Mouse (Mus musculus) liver, adult 2 months (tissue): Measurements from ENCODE around the gene Shroom3. TPM values are rescaled to one million over a fixed set of nuclear protein-coding genes. Genes with fewer than 3 reads are reported as not detected.

Experiments used
- DNase-seq: peaks from one replicate; pipeline ENCODE4 v3.0.0-alpha.2; 2011; ENCODE audit warnings: low read depth, low spot score; ENCODE audit errors: extremely low read depth
- H3K27ac ChIP-seq: fragments of 200-500 bp; replicated peaks from 2 replicates; pipeline ENCODE4 v1.5.1; 2012; ENCODE audit warnings: low read depth, mild to moderate bottlenecking, control low read depth, inconsistent platforms, low read length; ENCODE audit not compliant: insufficient read depth
- H3K27me3 ChIP-seq: fragments of 200-500 bp; 2 replicates; pipeline ENCODE4 v1.6.1; 2012; ENCODE audit warnings: mild to moderate bottlenecking, moderate library complexity, low read length, inconsistent platforms; ENCODE audit not compliant: control insufficient read depth, insufficient read depth
- H3K36me3 ChIP-seq: fragments of 200-500 bp; 2 replicates; pipeline ENCODE4 v1.6.1; 2012; ENCODE audit warnings: low read length, inconsistent platforms; ENCODE audit not compliant: control insufficient read depth, insufficient read depth
- H3K4me1 ChIP-seq: fragments of 200-500 bp; 2 replicates; pipeline ENCODE4 v1.6.1; 2011; ENCODE audit warnings: low read length; ENCODE audit not compliant: control insufficient read depth, insufficient read depth
- H3K4me3 ChIP-seq: fragments of 200-500 bp; 2 replicates; pipeline ENCODE4 v1.5.1; 2011; ENCODE audit warnings: low read depth, mild to moderate bottlenecking, control low read depth, low read length, moderate library complexity; ENCODE audit not compliant: insufficient read depth
- H3K79me2 ChIP-seq: fragments of 200-500 bp; 2 replicates; pipeline ENCODE4 v1.6.1; 2012; ENCODE audit warnings: inconsistent platforms, mild to moderate bottlenecking, low read length, moderate library complexity; ENCODE audit not compliant: control insufficient read depth, insufficient read depth
- H3K9ac ChIP-seq: fragments of 200-500 bp; 2 replicates; pipeline ENCODE4 v1.6.1; 2012; ENCODE audit warnings: low read depth, mild to moderate bottlenecking, control low read depth, inconsistent platforms, low read length
- CTCF ChIP-seq: fragments of 200-500 bp; IDR thresholded peaks from 2 replicates; pipeline ENCODE4 v1.5.1; 2011; ENCODE audit warnings: low read depth, low read length, control low read depth
- POLR2A ChIP-seq: fragments of 200-500 bp; IDR thresholded peaks from 2 replicates; pipeline ENCODE4 v1.6.1; 2011; ENCODE audit warnings: low read length, control low read depth; ENCODE audit not compliant: insufficient read depth; ENCODE audit errors: extremely low read depth
- WGBS: fragments of 180-500 bp; shearing (Covaris S2); methylation state at CpG from one replicate; pipeline ENCODE4 v1.1.7; 2018; 5-methylcytosine and 5-hydroxymethylcytosine counted together
- polyA plus RNA-seq: library from polyadenylated mRNA; depleted of rRNA; stranded (reverse); fragments of >200 nt; gene quantifications from 2 replicates; pipeline ENCODE4 v1.2.3, GENCODE M21; 2012; rRNA removed
- total RNA-seq: library from RNA; depleted of rRNA; stranded (reverse); fragments of >200 nt; gene quantifications from 2 replicates; pipeline ENCODE4 v1.2.3, GENCODE M21; 2014; rRNA removed

The Shroom3 gene
- 4.1 and 7.0 TPM in 2 replicates for total RNA-seq
- 3.7 and 4.0 TPM in 2 replicates for polyA plus RNA-seq

GRCm38 (mm10) chr5:92683351-92683807 is at the start of gene Shroom3:
Shroom3 (plus strand) TSS chr5:92683435.
- Histone ChIP-seq H3K27ac (peak within 1 kb of the TSS; percentile 78), H3K4me1 (peaks cover 3% of the 10 kb centered on the region; the same call in 1 of the 2 replicates), H3K36me3 (no peaks in the 10 kb centered on the region), H3K9ac (peak within 1 kb of the TSS; percentile 65), H3K4me3 (peak within 1 kb of the TSS; percentile 67), H3K27me3 (no peaks in the 10 kb centered on the region), H3K79me2 (peaks cover 10% of the 10 kb centered on the region; the same call in 1 of the 2 replicates)
- TF ChIP-seq POLR2A (no peak), CTCF (no peak)
- peak; percentile 72 for DNase-seq
- WGBS: under 1% methylated on average over 26 of the region's 26 CpGs

- no peaks in the 10 kb centered on the region for H3K4me1 ChIP-seq
- no peak overlapping the region for H3K27ac ChIP-seq
- WGBS: 70% methylated on average over 4 of the region's 4 CpGs
- TF ChIP-seq CTCF (no peak), POLR2A (no peak)
- no peak overlapping the region for H3K4me3 ChIP-seq
- no peaks in the 10 kb centered on the region for H3K36me3 ChIP-seq
- no peaks in the 10 kb centered on the region for H3K27me3 ChIP-seq
- no peak for DNase-seq
- H3K79me2 ChIP-seq: no peaks in the 10 kb centered on the region
- no peak overlapping the region for H3K9ac ChIP-seq
Measured at GRCm38 (mm10) chr5:92633526-92633925, 49.7 kb upstream of the Shroom3 start.

GRCm38 (mm10) chr5:92634916-92635315 is 48.3 kb upstream of the Shroom3 start:
- Histone ChIP-seq H3K27me3 (no peaks in the 10 kb centered on the region), H3K4me3 (no peak overlapping the region), H3K9ac (no peak overlapping the region), H3K4me1 (no peaks in the 10 kb centered on the region), H3K79me2 (no peaks in the 10 kb centered on the region), H3K36me3 (no peaks in the 10 kb centered on the region), H3K27ac (no peak overlapping the region)
- TF ChIP-seq POLR2A: no peak
- TF ChIP-seq CTCF: no peak
- 68% methylated on average over 3 of the region's 3 CpGs for WGBS
- no peak for DNase-seq

GRCm38 (mm10) chr5:92635891-92636290 is 47.3 kb upstream of the Shroom3 start:
- no peak for DNase-seq
- Histone ChIP-seq H3K4me1 (no peaks in the 10 kb centered on the region), H3K4me3 (no peak overlapping the region), H3K79me2 (no peaks in the 10 kb centered on the region), H3K27ac (no peak overlapping the region), H3K36me3 (no peaks in the 10 kb centered on the region), H3K27me3 (no peaks in the 10 kb centered on the region), H3K9ac (no peak overlapping the region)
- TF ChIP-seq POLR2A (no peak), CTCF (no peak)
- 88% methylated on average over 5 of the region's 5 CpGs for WGBS

- Histone ChIP-seq H3K4me1 (no peaks in the 10 kb centered on the region), H3K36me3 (no peaks in the 10 kb centered on the region), H3K9ac (no peak overlapping the region), H3K27me3 (no peaks in the 10 kb centered on the region), H3K4me3 (no peak overlapping the region), H3K27ac (no peak overlapping the region), H3K79me2 (no peaks in the 10 kb centered on the region)
- TF ChIP-seq CTCF (no peak), POLR2A (no peak)
- WGBS: 41% methylated on average over 3 of the region's 3 CpGs
- DNase-seq: peak; percentile 41
Measured at GRCm38 (mm10) chr5:92640861-92641260, 42.4 kb upstream of the Shroom3 start.

GRCm38 (mm10) chr5:92656256-92656655 is 27.0 kb upstream of the Shroom3 start:
- TF ChIP-seq CTCF: peak; percentile 79
- no peak for TF ChIP-seq POLR2A
- no peaks in the 10 kb centered on the region for H3K79me2 ChIP-seq
- no peak overlapping the region for H3K27ac ChIP-seq
- H3K27me3 ChIP-seq: no peaks in the 10 kb centered on the region
- no peak overlapping the region for H3K4me3 ChIP-seq
- DNase-seq: peak; percentile 76
- peaks cover 3% of the 10 kb centered on the region; the same call in 1 of the 2 replicates for H3K4me1 ChIP-seq
- H3K36me3 ChIP-seq: no peaks in the 10 kb centered on the region
- WGBS: 3% methylated on average over 1 of the region's 1 CpGs
- H3K9ac ChIP-seq: no peak overlapping the region
